Mouse (Mus musculus): ENCODE data around the gene Mettl7a3.
"Not testable (repeated sequence)": the region's sequence is repeated elsewhere in the genome, so short reads cannot be mapped to it uniquely, and the experiment has no call there.

GRCm38 (mm10) chr15:100377847-100378505 lies 43.2 kb downstream of the Mettl7a3 start:
- not testable (repeated sequence) for TF ChIP-seq CTCF (IDR thresholded peaks at IDR 0.05; ENCODE audit: control insufficient read depth, insufficient read depth, insufficient read length); MYOD1 (IDR thresholded peaks at IDR 0.05; ENCODE audit: control insufficient read depth, insufficient read length, low read depth); USF1 (IDR thresholded peaks at IDR 0.05; ENCODE audit: low read depth)
